Mouse (Mus musculus) cerebellum, postnatal 36 days (tissue): ENCODE measurements around the gene Rab31.

Experiments
- DNase-seq, 2 experiments: peaks; one replicate each; pipeline ENCODE4 v3.0.0; 2021 to 2022; ENCODE audit warnings: mixed read lengths in 2 of 2

Gene Rab31

DNA sequence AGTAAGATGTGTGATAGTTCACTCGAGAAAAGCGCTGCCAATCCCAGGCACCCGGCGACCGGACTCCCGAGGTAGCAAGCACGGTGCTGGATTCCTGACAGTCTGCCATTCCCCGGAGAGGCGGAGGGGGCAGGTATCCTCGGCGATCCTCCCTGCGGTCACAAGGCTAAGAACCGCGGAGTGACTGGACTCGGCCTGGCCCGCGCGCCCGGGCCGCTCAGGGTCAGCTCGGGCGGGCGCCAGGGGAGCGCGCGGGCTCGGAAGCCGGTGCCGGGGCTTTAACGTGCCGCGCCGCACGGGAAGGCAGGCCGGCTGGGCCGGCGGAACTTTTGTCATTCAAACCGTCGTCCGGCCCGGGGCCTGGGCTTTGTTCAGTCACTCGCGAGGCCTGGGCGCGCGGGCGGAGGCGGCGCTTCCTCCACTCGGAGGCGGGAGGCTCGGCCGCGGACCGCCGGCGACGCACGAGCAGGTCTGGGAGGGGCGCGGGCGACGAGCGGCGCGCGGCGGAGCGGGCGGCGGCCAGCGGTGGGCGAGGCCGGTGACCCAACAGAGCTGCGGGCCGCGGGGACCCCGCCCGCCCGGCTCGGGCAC, 10.1 kb upstream of the Rab31 start, which contains the start of gene Ppp4r1:
Gene Ppp4r1 (plus strand): TSS at position 23 of the 591 bp plus-strand sequence.
- DNase-seq = peak; percentile 83 to 85

DNA sequence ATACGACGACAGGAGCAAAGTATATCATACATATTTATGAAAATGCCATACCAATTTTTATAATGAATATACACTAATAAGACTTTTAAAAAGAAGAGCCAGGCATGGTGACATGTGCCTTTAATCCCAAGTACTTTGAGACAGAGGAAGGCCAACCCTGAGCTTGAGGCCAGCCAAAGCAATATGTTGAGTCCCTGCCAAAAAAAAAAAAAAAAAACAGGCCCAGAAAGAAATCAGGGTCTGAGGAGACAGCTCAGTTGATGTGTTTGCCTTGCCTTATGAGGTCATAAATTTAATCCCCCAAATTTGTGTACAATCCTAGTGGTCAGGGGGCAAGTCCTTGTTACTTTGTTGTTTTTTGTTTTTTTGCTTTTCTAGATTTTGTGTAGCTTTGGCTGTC, 8.4 kb upstream of the Rab31 start:
- no peak for DNase-seq

DNA sequence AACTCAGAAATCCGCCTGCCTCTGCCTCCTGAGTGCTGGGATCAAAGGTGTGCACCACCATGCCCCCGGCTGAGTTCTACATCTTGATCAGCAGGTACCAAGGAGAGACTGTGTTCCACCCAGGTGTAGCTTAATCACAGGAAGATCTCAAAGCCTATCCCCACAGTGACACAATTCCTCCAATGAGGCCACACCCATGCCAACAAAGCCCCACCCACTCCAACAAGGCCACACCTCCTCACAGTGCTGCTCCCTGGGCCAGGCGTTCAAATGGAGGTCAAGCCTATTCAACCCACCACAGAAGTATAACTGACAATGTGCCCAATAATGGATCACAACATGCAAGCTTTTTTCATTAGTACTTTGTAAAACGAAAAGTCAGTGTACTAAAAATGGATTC, 4.9 kb upstream of the Rab31 start:
- no peak for DNase-seq

DNA sequence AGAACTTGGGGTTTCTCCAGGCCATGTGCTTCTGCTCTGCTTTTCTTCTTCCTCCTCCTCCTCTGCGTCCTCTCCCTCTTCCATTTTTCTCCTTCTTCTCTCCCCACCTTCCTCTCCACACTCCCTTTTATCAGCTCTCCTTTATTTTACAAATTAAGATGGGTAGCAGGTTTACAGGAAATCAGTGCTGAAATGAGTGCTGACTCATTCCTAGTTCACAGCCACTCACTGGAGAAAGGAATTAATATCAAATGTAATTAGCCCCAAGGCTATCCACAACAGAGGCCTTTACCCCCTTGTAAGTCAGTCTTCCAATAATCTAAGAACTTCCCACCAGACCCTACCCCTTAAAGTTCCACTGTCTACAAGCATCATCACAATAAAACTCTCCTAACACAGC, 3.7 kb upstream of the Rab31 start:
- DNase-seq = no peak

DNA sequence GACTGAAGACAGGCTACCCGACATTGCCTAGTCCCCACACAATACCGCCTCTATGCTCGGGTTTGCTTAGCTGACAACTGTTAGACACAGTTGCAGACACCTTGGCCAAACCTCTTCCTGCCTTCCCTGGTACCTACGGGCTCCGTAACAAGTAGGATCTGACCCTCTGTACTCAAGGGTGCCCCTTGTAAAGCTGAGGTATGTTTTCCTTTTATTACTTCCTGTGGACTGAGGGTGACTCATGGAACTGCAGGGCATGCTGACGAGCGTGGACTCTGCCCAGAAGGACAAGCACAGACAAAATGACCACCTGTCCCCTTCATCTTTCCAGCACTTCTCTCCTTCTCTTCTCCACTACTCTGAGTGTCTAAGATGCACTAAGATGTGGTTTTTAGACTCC, 1.9 kb upstream of the Rab31 start:
- no peak for DNase-seq

DNA sequence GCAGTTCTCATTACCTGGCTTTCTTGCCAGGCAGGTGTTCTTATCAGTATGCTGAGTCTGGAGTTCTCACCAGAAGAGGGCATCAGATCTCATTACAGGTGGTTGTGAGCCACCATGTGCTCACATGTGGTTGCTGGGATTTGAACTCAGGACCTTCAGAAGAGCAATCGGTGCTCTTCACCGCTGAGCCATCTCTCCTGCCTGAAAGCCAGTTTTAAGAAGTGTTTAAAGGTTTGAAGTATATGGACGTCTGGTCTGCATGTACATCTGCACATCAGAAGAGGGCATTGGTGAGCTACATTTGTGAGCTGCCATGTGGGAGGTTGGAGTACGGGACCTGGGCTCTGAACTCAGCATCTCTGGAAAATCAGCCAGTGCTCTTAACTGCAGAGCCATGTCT, 1.1 kb upstream of the Rab31 start:
- no peak for DNase-seq

DNA sequence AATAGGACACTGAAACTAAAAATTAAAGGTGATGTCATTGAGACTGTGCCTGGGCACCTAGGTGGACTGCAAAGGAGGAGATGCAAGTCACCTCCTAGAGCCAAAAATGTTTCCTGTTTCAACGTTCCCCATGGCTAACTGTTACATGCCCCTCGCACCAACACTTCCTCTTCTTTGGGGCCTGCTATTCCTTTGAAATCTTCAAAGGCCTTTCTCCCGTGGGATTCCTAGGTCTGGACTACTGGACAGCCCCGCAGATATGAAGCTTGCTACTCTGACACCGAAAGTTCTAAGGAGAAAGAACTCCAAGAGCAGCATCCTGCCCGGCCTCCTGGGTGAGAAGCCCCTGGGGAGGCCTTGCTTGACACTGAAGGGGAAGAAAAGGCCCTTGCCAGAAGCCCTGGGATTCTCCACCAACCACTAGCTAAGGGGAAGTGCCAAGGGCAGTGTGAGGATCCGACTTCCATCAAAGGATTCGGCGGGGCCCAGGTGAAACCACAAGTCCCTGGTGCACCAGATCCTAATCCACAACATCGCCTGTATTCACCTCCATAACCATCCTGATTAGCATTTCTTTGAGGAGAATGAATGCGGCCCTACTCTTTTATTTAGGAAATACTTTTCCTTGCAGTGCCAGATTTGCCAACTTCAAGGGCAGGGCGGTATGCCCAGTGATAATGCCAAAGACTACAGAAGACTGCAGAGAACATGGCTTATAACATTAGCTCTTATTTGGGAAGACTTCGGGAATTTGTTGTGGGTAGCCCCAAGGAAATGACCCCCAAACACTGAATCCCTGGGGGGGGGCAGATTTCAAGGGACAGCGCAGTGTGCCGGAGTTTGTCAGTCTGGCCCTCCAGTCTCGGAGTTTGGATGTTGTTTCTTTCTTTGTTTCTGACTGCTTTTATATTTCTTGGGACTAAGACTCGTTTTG, 1.3 kb downstream of the Rab31 start:
- no peak for DNase-seq

DNA sequence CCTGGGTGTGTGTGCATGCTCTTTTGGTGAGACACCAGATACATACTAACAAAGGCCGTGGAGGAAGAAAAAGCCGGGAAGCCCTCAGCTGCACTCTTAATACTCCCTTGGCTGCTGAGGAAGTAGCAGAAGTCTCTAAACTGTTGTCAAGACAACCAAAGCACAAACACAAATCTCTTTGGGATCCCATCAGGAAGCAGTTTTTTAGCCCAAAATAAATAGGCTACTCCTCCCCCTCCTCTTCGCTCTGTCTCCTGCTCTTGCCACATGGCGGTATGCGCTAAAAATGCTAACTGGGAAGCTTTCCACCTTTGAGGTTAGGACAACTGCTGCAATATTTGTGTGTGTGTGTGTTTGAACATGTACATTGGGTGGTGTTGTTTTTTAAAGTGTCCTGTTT, 4.1 kb downstream of the Rab31 start:
- DNase-seq = no peak

DNA sequence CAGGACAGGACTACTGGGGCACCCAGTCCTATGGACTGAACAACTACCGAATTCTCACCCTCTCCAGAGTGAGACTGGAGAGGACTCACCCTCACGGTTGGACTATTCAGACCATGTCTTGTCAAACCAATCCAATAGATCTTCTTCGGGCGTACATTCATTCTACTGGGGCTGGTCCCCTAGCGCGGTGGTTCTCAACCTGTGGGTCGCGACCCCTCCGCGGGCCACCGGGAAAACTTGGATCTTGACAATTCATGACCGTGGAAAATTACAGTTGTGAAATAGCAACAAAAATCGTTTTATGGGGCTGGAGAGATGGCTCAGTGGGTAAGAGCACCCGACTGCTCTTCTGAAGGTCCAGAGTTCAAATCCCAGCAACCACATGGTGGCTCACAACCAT, 9.3 kb downstream of the Rab31 start:
- no peak for DNase-seq

DNA sequence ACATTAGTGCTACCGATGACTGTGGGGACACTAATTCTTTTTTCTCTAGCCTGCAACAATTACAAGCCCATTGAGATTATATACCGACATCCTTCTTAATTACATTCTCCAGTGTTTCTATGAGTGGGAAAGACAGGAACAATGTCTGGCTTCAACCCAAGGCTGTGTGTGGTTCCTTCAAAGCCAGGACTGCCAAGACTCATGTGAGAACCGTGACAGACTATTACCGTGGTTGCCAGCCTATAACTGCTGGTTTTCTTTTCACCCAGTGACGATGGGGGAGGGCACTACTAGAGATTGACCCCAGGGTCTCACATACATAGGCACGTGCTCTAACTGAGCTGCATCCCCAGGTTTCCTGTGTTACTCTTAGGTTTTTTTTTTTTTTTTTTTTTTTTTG, 15.4 kb downstream of the Rab31 start:
- DNase-seq = no peak

DNA sequence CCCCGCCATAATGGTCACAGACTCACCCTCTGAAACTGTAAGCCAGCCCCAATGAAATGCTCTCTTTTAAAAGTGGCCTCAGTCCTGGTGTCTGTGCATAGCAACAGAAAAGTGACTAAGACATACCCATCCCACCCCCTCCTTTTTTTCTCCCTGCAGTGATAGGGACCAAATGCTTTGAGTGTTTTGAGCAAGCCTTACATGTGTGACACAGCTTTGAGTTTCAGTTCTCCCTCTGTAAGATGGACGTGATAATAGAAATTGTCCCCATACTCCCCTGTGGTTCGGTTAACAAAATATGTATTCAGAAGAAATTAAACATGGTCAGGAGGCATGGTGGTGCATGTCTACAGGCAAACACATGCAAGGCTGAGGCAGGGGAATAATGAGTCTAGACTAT, 16.7 kb downstream of the Rab31 start:
- DNase-seq = no peak

DNA sequence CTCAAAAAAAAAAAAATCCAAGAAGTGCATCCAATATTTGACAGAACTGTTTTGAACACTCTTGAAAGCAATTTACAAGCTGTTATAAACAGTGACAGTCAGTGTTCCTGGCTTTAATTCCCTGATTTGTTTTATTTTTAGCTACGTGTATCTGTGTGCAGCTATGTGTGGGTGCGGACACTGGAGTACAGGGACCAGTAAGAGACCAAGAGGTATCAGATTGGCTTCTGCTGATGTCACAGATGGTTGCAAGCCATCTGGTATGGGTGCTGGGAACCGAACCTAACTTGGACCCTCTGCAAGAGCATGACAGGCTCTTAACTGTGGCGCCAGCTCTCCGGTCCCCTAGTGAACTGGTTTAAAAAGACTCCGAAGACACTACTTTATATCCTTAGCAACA, 19.4 kb downstream of the Rab31 start:
- no peak for DNase-seq

DNA sequence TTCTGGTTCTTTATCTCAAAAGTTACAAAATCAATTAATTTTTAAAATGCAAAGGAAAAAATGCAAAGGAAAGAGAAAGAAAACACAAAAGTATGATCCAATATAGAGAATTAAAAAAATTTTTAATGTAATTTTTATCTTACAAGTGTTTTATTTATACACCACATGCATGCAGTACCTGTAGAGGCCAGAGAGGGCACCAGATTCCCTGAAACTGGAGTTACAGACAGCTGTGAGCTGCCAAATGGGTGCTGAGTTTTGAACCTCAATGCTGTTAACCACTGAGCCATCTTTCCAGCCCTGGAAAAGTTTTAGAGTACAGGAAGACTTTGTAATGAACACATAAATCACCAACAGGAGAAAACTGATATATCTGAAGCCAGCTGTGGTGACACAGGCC, 22.3 kb downstream of the Rab31 start:
- DNase-seq = no peak

DNA sequence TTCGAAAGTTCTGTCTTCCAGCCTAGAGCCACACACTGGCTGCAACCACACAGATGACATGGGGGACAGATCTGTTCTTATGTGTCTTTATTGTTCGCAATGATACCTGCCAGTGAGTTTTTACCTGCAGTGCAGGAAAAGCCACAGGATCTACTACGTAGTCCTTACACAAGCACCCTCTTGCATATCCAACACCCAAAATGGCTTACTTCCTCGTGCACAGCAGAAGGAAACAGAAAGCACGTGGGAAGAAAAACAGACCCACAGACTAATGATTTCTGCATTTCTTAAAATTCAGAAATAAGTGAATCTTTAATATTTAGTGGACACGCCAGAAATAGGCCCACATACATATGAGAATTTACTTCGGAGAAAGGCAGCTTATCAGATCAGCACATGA, 22.7 kb downstream of the Rab31 start:
- DNase-seq = no peak

DNA sequence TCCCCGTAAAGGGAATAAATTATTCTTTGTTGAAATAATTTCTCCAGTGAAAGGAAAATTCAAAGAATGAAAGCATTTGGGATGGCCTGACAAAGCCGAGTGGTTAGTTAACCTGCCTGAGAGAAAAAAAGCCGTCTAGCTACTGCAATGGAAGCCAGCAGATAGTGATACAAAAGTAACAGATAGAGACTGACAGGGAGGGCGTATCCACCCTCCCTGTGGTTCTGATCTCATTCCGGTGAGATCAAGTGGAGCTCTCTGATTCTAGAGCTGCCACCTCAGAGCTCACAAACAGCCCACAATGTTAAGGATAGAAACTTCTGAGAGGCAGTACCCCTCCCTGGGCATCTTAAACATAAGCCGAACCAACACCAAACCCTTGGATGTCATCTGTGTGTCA, 23.6 kb downstream of the Rab31 start:
- DNase-seq = no peak

DNA sequence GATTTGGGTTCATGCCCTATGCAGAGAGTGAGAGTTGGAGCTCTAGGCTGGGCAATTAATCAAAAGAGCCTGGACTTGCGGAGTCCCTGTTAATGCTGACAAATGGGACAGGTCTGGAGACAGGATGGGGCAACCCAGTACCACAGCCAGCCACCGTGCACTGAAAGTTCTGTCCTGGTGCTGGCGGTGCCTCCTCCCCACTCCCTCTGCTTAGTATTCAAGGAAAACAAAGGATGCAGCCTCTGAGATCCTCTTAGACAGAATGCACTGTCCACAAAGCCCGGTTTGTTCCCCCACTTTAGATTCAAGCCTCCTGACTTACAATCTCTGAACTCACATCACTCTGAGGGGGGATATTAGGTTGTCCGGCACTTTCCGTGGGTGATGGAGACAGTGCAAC, 26.2 kb downstream of the Rab31 start:
- DNase-seq = no peak

DNA sequence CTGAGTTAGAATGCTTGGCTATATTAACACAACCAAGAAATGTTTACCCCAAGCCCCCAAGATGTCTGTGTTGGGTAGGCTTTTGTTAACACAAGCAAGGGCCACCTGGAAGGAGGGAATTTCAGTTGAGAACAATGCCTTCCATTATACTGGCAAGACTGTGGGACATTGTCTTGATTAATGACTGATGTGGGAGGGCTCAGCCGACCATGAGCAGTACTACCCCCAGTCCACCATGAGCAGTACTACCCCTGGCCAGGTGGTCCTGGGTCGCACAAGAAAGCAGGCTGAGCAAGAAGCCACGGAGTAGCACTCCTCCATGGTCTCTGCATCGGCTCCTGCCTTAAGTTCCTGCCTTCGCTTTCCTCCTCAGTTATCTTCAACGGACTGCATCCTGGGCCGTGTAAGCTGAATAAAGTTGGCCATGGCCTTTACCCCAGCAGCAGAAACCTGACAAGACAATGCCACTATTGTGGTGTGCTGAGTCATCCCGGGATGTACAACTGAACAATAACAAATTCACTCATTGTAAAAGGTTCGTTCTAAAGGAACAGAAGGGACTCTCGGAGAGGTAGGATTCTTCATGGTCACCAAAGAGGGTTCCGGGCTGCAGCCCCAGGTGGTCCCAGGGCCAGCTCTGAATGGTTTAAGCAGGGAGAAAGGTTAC, 28.8 kb downstream of the Rab31 start:
- DNase-seq = no peak

DNA sequence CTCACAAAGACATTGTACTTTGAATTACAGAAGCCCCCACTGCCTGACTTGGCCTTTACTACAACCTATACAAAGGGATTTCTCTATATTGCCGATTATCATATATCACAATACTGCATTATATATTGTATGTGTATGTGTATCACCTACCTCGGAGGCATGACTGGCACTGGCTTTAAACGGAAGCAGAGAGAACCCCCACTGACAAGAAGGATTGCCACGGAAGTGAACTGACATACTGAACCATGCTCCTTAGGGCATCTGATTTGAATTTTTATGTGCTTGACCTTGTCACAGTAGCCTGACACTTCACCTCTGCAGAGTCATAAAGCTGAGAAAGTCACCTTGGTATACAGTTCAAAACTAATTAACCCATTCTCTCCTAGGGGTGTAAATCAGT, 29.6 kb downstream of the Rab31 start:
- no peak for DNase-seq

DNA sequence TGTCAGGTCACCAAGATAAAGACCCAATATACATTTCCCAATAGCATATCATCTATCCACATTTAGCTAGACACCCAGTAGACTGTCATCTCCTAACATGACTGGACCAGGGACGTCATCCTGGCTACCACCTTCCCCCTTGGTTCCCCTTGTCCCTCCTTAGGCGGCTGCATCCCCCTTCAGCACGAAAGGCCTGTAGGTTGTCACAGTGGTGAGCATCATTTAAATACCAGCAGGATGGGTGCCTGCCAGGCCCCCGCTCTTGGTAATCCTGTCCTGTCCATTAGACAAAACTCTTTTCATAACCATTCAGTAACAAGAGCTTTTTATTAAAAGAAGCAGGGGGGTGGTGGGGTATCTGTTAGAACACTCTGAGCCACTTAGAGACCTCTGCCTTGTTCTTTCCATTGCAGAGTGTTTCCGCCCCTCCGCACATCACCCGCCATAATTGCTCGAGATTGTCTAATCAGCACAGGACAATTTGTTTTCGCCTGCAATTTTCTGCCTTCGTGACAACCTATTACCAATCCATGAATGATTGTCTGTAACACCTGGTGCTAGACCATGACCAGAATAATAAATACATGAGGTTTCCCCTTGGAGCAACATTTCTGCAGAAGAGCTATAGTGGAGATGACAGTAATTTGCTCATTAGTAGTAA, 30.2 kb downstream of the Rab31 start:
- no peak for DNase-seq

DNA sequence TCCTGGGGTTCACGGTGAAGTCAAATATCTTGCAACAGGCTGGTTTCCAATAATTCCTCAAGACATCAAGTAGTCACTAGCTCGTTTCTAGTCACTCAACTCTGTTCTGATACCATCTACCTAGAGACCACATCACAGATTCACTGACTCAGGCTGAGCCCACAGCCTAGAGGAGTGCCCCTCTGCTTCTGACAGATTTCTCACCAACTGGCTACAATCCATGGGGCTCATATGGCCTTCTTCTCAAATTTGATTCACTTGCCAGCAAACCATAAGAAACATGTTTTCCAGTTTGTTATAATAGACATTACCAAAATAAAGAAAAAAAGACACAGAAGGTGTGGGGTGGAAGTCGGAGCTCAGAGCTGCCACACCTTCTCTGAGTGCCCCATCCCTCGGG, 31.0 kb downstream of the Rab31 start:
- DNase-seq = no peak

DNA sequence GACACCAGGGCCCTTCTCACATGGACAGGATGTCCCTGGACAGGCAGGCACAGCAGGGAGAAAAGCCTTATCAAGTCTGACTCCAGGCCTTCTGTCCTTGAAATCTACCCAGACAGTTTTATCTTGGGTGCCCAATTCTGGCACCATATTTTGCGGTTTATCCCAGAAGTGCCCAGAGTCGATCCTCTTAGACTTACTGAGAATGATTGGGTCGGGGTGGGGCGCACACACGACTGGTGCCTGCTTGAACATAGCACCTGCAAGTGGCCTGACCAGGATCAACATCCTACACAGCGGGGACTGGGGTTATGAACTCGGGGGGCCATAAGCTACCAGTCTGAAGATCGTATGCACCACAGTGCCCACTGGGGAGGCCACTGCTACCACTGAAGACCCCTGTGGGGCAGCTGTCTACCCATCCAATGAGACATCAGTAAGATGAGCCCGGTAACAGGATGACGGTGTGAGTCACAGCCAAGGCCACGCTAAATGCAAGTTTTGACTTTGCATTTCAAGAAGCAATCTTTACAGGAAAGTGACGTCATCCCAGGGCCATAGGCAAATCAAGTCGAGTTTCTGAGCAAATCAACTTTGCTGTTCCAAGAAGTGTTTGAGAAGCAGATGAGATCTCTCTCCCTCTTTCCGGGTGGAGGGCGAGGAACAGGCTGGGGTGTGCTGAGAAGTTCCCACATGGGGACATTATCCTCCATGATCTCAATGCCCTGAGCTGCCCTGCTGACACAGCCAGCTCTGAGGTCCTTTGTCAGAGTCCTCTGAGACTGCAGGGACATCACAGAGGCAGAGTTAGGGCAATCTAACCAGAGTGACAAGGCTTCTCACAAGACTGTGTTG, 32.5 kb downstream of the Rab31 start:
- DNase-seq = no peak

DNA sequence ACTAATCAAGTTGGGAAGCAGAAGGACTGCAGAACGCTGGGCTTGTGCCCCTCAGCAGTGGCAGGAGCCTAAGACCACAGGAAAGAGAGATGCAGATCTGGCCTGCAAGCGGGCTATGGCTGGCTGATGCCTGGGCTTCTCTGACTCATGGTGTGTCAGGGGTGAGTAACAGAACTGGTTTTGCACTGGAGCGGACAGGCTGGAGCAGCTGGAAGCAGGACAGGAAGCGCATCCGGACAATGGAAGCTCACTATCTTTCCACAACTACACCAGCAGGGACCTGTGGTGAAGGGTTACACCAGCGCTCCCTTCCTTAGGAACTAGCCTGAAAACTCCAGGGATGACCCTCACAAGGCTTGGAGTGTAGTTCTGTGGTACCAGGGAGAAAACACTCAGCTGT, 34.9 kb downstream of the Rab31 start:
- no peak for DNase-seq

DNA sequence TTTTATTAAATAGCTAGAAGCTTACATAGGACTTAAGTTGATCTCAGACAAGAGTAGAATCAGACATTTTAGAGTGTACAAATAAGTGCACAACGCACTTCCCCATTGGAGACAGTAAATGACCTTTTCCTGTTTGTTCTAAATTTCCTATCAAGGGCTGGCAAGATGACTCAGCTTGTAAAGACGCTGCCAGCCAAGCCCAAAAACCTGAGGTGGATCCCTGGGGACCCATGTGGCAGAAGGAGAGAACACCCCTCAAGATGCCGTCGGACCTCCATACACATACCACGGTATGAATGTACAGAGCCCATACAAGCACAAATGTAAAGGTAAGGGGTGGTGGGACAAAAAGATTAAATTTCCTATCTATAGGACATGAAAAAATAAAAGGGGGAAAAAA, 35.4 kb downstream of the Rab31 start:
- no peak for DNase-seq
